Mouse (Mus musculus) kidney, adult 2 months (tissue): Measurements from ENCODE around the gene Pgap2.

Experiments
- CTCF ChIP-seq: fragments of 200-500 bp; conservative IDR thresholded peaks from 2 replicates; pipeline ENCODE4 v1.5.1; 2011; ENCODE audit warnings: low read depth, mild to moderate bottlenecking, control low read depth, low read length, moderate library complexity, mixed read lengths; ENCODE audit not compliant: insufficient read depth, insufficient read length
- POLR2A ChIP-seq: fragments of 200-500 bp; IDR thresholded peaks from one replicate; pipeline ENCODE4 v1.6.1; 2011; ENCODE audit warnings: low read depth, low read length, control low read depth

- TF ChIP-seq POLR2A: no peak
- TF ChIP-seq CTCF: no peak
Measured at GRCm38 (mm10) chr7:102229814-102230213, 19.8 kb downstream of the Pgap2 start.
